Mouse (Mus musculus) adrenal gland (tissue): ENCODE results near the gene Plet1.

Source experiments
- intact Hi-C: fragments of 180-260 bp; cut with DNase I; formaldehyde crosslinking; loops from one replicate; pipeline ENCODE4 v1.15.1; 2025

Plet1 gene

GRCm38 (mm10) chr9:50495405-50496150, 1.3 kb downstream of the Plet1 start:
- intact Hi-C loops = no loop called here

- intact Hi-C loops = no loop called here
Measured at GRCm38 (mm10) chr9:50496151-50496505, 1.8 kb downstream of the Plet1 start.

GRCm38 (mm10) chr9:50496546-50496945, 2.2 kb downstream of the Plet1 start:
- intact Hi-C loops = no loop called here

- intact Hi-C loops = no loop called here
Measured at GRCm38 (mm10) chr9:50497076-50497475, 2.8 kb downstream of the Plet1 start.

GRCm38 (mm10) chr9:50497536-50497935, 3.2 kb downstream of the Plet1 start:
- intact Hi-C loops = no loop called here

- intact Hi-C loops = no loop called here
Measured at GRCm38 (mm10) chr9:50498815-50499214, 4.5 kb downstream of the Plet1 start.

- intact Hi-C loops = no loop called here
Measured at GRCm38 (mm10) chr9:50499781-50500180, 5.5 kb downstream of the Plet1 start.

- intact Hi-C loops = no loop called here
Measured at GRCm38 (mm10) chr9:50500467-50500973, 6.2 kb downstream of the Plet1 start.

- intact Hi-C loops = no loop called here
Measured at GRCm38 (mm10) chr9:50500974-50501501, 6.7 kb downstream of the Plet1 start.

- intact Hi-C loops = no loop called here
Measured at GRCm38 (mm10) chr9:50502949-50503348, 8.6 kb downstream of the Plet1 start.

GRCm38 (mm10) chr9:50505405-50505804, 11.1 kb downstream of the Plet1 start:
- intact Hi-C loops = no loop called here

GRCm38 (mm10) chr9:50507570-50507969, 13.2 kb downstream of the Plet1 start:
- intact Hi-C loops = no loop called here

GRCm38 (mm10) chr9:50515462-50515861, 21.1 kb downstream of the Plet1 start:
- intact Hi-C loops = no loop called here

GRCm38 (mm10) chr9:50518781-50519180, 24.5 kb downstream of the Plet1 start:
- intact Hi-C loops = no loop called here

- intact Hi-C loops = no loop called here
Measured at GRCm38 (mm10) chr9:50520748-50521147, 26.4 kb downstream of the Plet1 start.

GRCm38 (mm10) chr9:50521562-50521961, 27.2 kb downstream of the Plet1 start:
- intact Hi-C loops = no loop called here

- intact Hi-C loops = no loop called here
Measured at GRCm38 (mm10) chr9:50522574-50522973, 28.2 kb downstream of the Plet1 start.

GRCm38 (mm10) chr9:50524936-50525335, 30.6 kb downstream of the Plet1 start:
- intact Hi-C loops = no loop called here

- intact Hi-C loops = no loop called here
Measured at GRCm38 (mm10) chr9:50525585-50525984, 31.3 kb downstream of the Plet1 start.

- intact Hi-C loops = loop anchor here (1.0 kb wide), 1 partner anchor 65 kb away; no protein-coding TSS in a partner anchor
Measured at GRCm38 (mm10) chr9:50527860-50528259, 33.5 kb downstream of the Plet1 start.

- intact Hi-C loops = loop anchor here (1.0 kb wide), 1 partner anchor 65 kb away; no protein-coding TSS in a partner anchor
Measured at GRCm38 (mm10) chr9:50528293-50528892, 34.1 kb downstream of the Plet1 start, which contains the start of gene Pts. TSS of gene Pts (minus strand) at chr9:50528724.

GRCm38 (mm10) chr9:50530890-50531289, 36.6 kb downstream of the Plet1 start:
- intact Hi-C loops = no loop called here
